ENCODE assay signal across 7 mouse cellular contexts in the genomic region with DNA sequence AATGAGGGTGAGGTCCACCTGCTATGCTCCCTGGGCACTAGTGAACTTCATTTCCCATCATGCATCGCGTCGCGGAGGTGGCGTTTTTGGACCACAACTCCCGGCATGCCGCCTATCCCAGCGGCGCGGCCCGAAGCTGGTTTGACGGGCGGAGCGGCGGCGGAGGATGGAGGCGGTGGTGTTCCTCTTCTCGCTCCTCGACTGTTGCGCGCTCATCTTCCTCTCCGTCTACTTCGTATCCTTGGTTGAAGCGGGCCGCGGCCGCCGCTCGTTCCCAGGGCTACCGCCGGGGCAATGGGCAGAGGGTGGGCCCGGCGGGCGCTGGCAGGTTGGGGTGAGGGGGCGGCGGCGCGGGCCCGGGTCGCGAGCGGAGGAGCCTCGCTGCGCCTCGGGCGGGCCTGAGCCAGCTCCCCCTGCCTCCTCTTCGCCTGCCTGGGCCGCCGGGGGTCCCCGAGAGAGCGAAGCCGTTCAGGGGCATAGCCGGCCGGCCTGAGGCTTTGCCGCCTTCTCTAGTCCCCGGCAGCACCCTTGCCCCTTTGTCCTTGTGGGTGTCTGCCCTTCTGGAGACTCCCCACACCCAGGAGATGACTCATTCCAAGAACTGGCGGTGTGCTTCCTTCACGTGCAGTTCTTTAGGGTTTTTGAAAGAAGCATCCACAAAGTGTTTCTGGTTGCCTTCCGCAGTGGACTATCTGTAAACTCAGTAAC. TPM values are rescaled to one million over a fixed set of nuclear protein-coding genes. Genes with fewer than 3 reads are reported as not detected.
A peak's percentile ranks its signal among the peaks of the same experiment; 100 is the strongest.
DNase-seq lines count a peak whose midpoint lies in the region; ATAC-seq lines count a peak whose summit lies in the region.

No protein-coding gene starts in this region.

- under 1% methylated on average over 53 of the region's 59 CpGs for WGBS in intestine, embryonic 15.5 days
- WGBS in midbrain, embryonic 10.5 days: under 1% methylated on average over 59 of the region's 59 CpGs

- no peaks in the 10 kb centered on the region for H3K9me3 ChIP-seq in intestine, embryonic 15.5 days
- no peaks in the 10 kb centered on the region for H3K9me3 ChIP-seq in midbrain, embryonic 10.5 days (replicated peaks)

- peak overlapping the region; percentile 59 for H3K4me2 ChIP-seq in intestine, embryonic 15.5 days (replicated peaks)

- H3K27ac ChIP-seq in intestine, embryonic 15.5 days: peak overlapping the region; percentile 79
- peak overlapping the region; percentile 94 for H3K27ac ChIP-seq in midbrain, embryonic 10.5 days (replicated peaks)

- intact Hi-C loops in left cerebral cortex, postnatal 25 days (cut with DNase I): no loop called here

- ATAC-seq in intestine, embryonic 15.5 days: peak; percentile 90

- peaks cover 4% of the 10 kb centered on the region; the same call in 1 of the 2 replicates for H3K36me3 ChIP-seq in intestine, embryonic 15.5 days
- peaks cover 24% of the 10 kb centered on the region for H3K36me3 ChIP-seq in midbrain, embryonic 10.5 days

- H3K27me3 ChIP-seq in intestine, embryonic 15.5 days (replicated peaks): no peaks in the 10 kb centered on the region
- no peaks in the 10 kb centered on the region for H3K27me3 ChIP-seq in midbrain, embryonic 10.5 days (ENCODE audit: low read depth, poor library complexity, severe bottlenecking)

- H3K4me1 ChIP-seq in intestine, embryonic 15.5 days (replicated peaks): 0 out of 2 replicates have a peak, but pooled peaks cover 3% of the 10 kb centered on the region
- peaks cover 29% of the 10 kb centered on the region for H3K4me1 ChIP-seq in midbrain, embryonic 10.5 days

- peak; percentile 90 to 96 for DNase-seq in adrenal gland, adult (ENCODE audit: inconsistent age in 2 of 2, low spot score in 1 of 2)
- peak; percentile 95 for DNase-seq in embryo, embryonic 10.5 days (ENCODE audit: low spot score)
- peak; percentile 82 for DNase-seq in gastrocnemius, postnatal 25 days
- peak; percentile 94 to 95 for DNase-seq in left cerebral cortex, postnatal 25 days (ENCODE audit: low spot score in 2 of 2)
- peak; percentile 89 for DNase-seq in midbrain, embryonic 10.5 days (ENCODE audit: low spot score)
- peak; percentile 92 for DNase-seq in right cerebral cortex, postnatal 4 days

- H3K4me3 ChIP-seq in intestine, embryonic 15.5 days (replicated peaks): peak overlapping the region; percentile 67
- H3K4me3 ChIP-seq in midbrain, embryonic 10.5 days: peak overlapping the region; percentile 93

- peak overlapping the region; percentile 66 for H3K9ac ChIP-seq in intestine, embryonic 15.5 days

RNA-seq across cellular contexts. Expression of a gene that starts 6.5 kb away (rescaled TPM):
- 10 to 100 TPM; 32.6 to 38.7 TPM for total RNA-seq in gastrocnemius, postnatal 25 days (2021)
- 134 and 147 TPM in 2 replicates for polyA plus RNA-seq in intestine, embryonic 15.5 days (2015; fragmentation: Nextera tagmentation; extraction: Ambion mirVana)
- total RNA-seq in left cerebral cortex, postnatal 25 days (2021): 10 to 100 TPM; 26.8 to 27.9 TPM
- 120 and 133 TPM in 2 replicates for polyA plus RNA-seq in midbrain, embryonic 10.5 days (2016; fragmentation: Nextera tagmentation; extraction: Ambion mirVana)

RNA-seq across cellular contexts. Expression of a gene that starts 7.0 kb away (rescaled TPM):
- 1 to 10 TPM; 8.3 to 8.5 TPM for total RNA-seq in gastrocnemius, postnatal 25 days (2021)
- 23.4 and 24.4 TPM in 2 replicates for polyA plus RNA-seq in intestine, embryonic 15.5 days (2015; fragmentation: Nextera tagmentation; extraction: Ambion mirVana)
- 10 to 100 TPM; 28.6 to 35.7 TPM for total RNA-seq in left cerebral cortex, postnatal 25 days (2021)
- 42.6 and 43.2 TPM in 2 replicates for polyA plus RNA-seq in midbrain, embryonic 10.5 days (2016; fragmentation: Nextera tagmentation; extraction: Ambion mirVana)

Comparison
In these comparisons a context has a peak if more than half of its experiments do, and no peak if none do; other contexts are left out.
1. Peak in every context shown above with its lines: DNase-seq, ATAC-seq, H3K4me3 ChIP-seq and H3K27ac ChIP-seq.